Mouse (Mus musculus) embryonic facial prominence, embryonic 11.5 days (tissue): ENCODE measurements around the gene Slc7a5. TPM values are rescaled to one million over a fixed set of nuclear protein-coding genes. Genes with fewer than 3 reads are reported as not detected.

Source experiments
- ATAC-seq: fragments of 200-750 bp; cut with Nextera tagmentation; replicated peaks from 2 replicates; pipeline ENCODE4 v1.8.0; 2017; ENCODE audit warnings: low read depth; ENCODE audit not compliant: insufficient number of reproducible peaks, low FRiP score, low TSS enrichment
- DNase-seq: peaks from one replicate; pipeline ENCODE4 v3.0.0-alpha.2; 2015; ENCODE audit warnings: low spot score
- H3K27ac ChIP-seq: fragments of 300-500 bp; sonication (generic); replicated peaks from 2 replicates; pipeline ENCODE4 v1.5.1; 2014; ENCODE audit warnings: mild to moderate bottlenecking, low read depth, low read length, control low read depth
- H3K27me3 ChIP-seq: fragments of 300-500 bp; sonication (generic); 2 replicates; pipeline ENCODE4 v1.6.1; 2014; ENCODE audit warnings: mild to moderate bottlenecking, low read length, moderate library complexity, mixed read lengths; ENCODE audit not compliant: control insufficient read depth, insufficient read depth
- H3K36me3 ChIP-seq: fragments of 300-500 bp; sonication (generic); replicated peaks from 2 replicates; pipeline ENCODE4 v1.6.1; 2014; ENCODE audit warnings: low read depth, mild to moderate bottlenecking, low read length, moderate library complexity, mixed read lengths; ENCODE audit not compliant: control insufficient read depth, insufficient read depth
- H3K4me1 ChIP-seq: fragments of 300-500 bp; sonication (generic); 2 replicates; pipeline ENCODE4 v1.6.1; 2014; ENCODE audit warnings: low read length, mixed read lengths; ENCODE audit not compliant: control insufficient read depth, insufficient read depth
- H3K4me2 ChIP-seq: fragments of 300-500 bp; sonication (generic); 2 replicates; pipeline ENCODE4 v1.6.1; 2014; ENCODE audit warnings: low read depth, mild to moderate bottlenecking, control low read depth, low read length, moderate library complexity
- H3K4me3 ChIP-seq: fragments of 300-500 bp; sonication (generic); 2 replicates; pipeline ENCODE4 v1.5.1; 2014; ENCODE audit warnings: low read depth, low read length, control low read depth
- H3K9ac ChIP-seq: fragments of 300-500 bp; sonication (generic); replicated peaks from 2 replicates; pipeline ENCODE4 v1.6.1; 2014; ENCODE audit warnings: mild to moderate bottlenecking, control low read depth, low read length
- H3K9me3 ChIP-seq: fragments of 300-500 bp; sonication (generic); replicated peaks from 2 replicates; pipeline ENCODE4 v1.6.1; 2016; ENCODE audit warnings: mild to moderate bottlenecking, low read length, inconsistent platforms, mixed read lengths; ENCODE audit not compliant: control insufficient read depth
- WGBS: fragments of 180-500 bp; shearing (Covaris S2); extraction: QIAGEN DNeasy Blood & Tissue Kit; methylation state at CpG from one replicate; pipeline ENCODE4 v1.1.7; 2014; 5-methylcytosine and 5-hydroxymethylcytosine counted together
- polyA plus RNA-seq: library from polyadenylated mRNA; unstranded; fragments of >200 nt; fragmentation: Nextera tagmentation; extraction: Ambion mirVana; gene quantifications from 2 replicates; pipeline ENCODE4 v1.2.1, GENCODE M21; 2014

Slc7a5 gene
- polyA plus RNA-seq, 1 experiment from 2014 or later: 17.7 TPM

DNA sequence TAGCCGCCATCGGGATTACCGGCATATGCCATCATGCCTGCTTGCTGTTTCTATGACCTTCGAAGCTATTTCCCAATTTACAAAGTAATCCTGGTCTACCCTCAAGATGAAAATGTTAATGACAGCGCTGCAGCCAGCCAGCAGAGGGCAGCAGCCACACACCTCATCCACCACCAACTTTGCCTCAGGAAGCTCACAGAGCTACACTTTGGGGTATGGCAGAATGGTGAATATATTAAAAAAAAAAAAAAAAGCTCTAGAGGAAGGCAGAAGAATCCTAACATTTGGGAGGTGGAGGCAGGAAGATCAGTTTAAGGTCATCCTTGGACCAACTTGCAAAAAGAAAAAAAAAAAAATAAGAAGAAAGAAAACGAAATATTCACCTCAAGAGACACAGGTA lies 57.5 kb downstream of the Slc7a5 start:
- Histone ChIP-seq H3K9me3 (no peaks in the 10 kb centered on the region), H3K4me1 (no peaks in the 10 kb centered on the region), H3K27ac (no peak overlapping the region), H3K4me3 (no peak overlapping the region), H3K4me2 (no peak overlapping the region), H3K9ac (no peak overlapping the region), H3K36me3 (no peaks in the 10 kb centered on the region), H3K27me3 (no peaks in the 10 kb centered on the region)
- WGBS: 15% methylated on average over 6 of the region's 6 CpGs
- ATAC-seq: no peak
- DNase-seq: peak; percentile 84

DNA sequence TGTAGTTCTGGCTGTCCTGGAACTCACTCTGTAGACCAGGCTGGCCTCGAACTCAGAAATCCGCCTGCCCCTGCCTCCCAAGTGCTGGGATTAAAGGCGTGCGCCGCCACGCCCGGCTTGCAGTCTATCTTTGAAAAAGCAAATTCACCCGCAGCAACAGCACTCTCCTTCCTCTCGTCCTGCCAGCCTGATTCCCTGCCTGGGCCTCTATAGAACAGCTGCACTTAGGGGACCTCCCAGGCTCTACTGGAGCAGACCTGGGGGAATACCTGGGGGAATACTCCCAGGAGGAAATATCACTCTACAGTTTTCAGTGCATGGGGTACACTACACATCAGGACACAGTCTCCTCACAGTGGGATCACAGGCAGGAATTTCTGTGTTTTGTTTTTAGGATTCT lies 58.2 kb downstream of the Slc7a5 start:
- DNase-seq (no peak), ATAC-seq (no peak)
- H3K27ac ChIP-seq: no peak overlapping the region

GRCm38 (mm10) chr8:121848495-121848894 lies 59.0 kb downstream of the Slc7a5 start:
- no peak overlapping the region for H3K9ac ChIP-seq
- H3K9me3 ChIP-seq: no peaks in the 10 kb centered on the region

More for the DNA sequence above, 58.2 kb downstream of the Slc7a5 start:
- no peak overlapping the region for H3K4me3 ChIP-seq
- no peak overlapping the region for H3K4me2 ChIP-seq
- WGBS: 73% methylated on average over 9 of the region's 9 CpGs
- no peaks in the 10 kb centered on the region for H3K4me1 ChIP-seq
- H3K27me3 ChIP-seq: no peaks in the 10 kb centered on the region
- no peak overlapping the region for H3K9ac ChIP-seq
- H3K9me3 ChIP-seq: no peaks in the 10 kb centered on the region
- no peaks in the 10 kb centered on the region for H3K36me3 ChIP-seq

GRCm38 (mm10) chr8:121847987-121848386 lies 59.5 kb downstream of the Slc7a5 start:
- Histone ChIP-seq H3K27ac (no peak overlapping the region), H3K27me3 (no peaks in the 10 kb centered on the region), H3K4me2 (no peak overlapping the region), H3K4me1 (no peaks in the 10 kb centered on the region), H3K9me3 (no peaks in the 10 kb centered on the region), H3K9ac (no peak overlapping the region), H3K4me3 (no peak overlapping the region), H3K36me3 (no peaks in the 10 kb centered on the region)
- WGBS: 76% methylated on average over 6 of the region's 6 CpGs
- DNase-seq: no peak
- no peak for ATAC-seq

More at GRCm38 (mm10) chr8:121848495-121848894, 59.0 kb downstream of the Slc7a5 start:
- H3K27ac ChIP-seq: no peak overlapping the region
- no peaks in the 10 kb centered on the region for H3K4me1 ChIP-seq
- DNase-seq (no peak), ATAC-seq (no peak)
- 66% methylated on average over 10 of the region's 10 CpGs for WGBS
- H3K27me3 ChIP-seq: no peaks in the 10 kb centered on the region
- H3K4me3 ChIP-seq: no peak overlapping the region
- H3K4me2 ChIP-seq: no peak overlapping the region
- no peaks in the 10 kb centered on the region for H3K36me3 ChIP-seq

GRCm38 (mm10) chr8:121847261-121847822 lies 60.2 kb downstream of the Slc7a5 start:
- DNase-seq: no peak
- Histone ChIP-seq H3K9me3 (no peaks in the 10 kb centered on the region), H3K27ac (no peak overlapping the region), H3K27me3 (no peaks in the 10 kb centered on the region), H3K4me1 (no peaks in the 10 kb centered on the region), H3K4me3 (no peak overlapping the region), H3K36me3 (no peaks in the 10 kb centered on the region), H3K4me2 (no peak overlapping the region), H3K9ac (no peak overlapping the region)
- WGBS: 77% methylated on average over 10 of the region's 10 CpGs
- ATAC-seq: no peak

- no peaks in the 10 kb centered on the region for H3K36me3 ChIP-seq
- H3K4me1 ChIP-seq: no peaks in the 10 kb centered on the region
- no peak overlapping the region for H3K4me2 ChIP-seq
- ATAC-seq (no peak), DNase-seq (no peak)
- H3K27ac ChIP-seq: no peak overlapping the region
- no peak overlapping the region for H3K9ac ChIP-seq
- H3K9me3 ChIP-seq: no peaks in the 10 kb centered on the region
- H3K27me3 ChIP-seq: no peaks in the 10 kb centered on the region
- no peak overlapping the region for H3K4me3 ChIP-seq
Observed at GRCm38 (mm10) chr8:121846815-121847214, 60.7 kb downstream of the Slc7a5 start.

DNA sequence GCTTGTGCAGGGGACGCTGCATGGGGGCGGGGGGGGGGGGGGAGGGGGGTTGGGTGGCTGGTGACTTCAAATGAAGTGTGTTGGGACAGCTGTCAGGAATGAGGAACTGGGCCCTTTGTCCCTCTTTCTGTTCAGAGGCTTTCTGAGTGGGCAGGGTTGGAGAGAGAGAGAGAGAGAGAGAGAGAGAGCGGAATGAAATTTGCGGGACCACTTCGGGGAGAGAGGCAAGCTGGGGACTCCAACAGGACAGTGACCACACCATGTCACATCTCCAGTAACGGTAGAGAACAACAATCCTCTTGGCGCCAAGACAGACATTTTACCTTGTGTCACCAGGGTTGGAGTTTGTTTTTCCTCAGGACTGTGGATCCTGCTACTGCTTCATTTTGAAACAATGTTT lies 62.7 kb downstream of the Slc7a5 start:
- no peak overlapping the region for H3K4me3 ChIP-seq
- H3K4me1 ChIP-seq: no peaks in the 10 kb centered on the region
- no peak for ATAC-seq
- no peak for DNase-seq
- no peak overlapping the region for H3K9ac ChIP-seq
- H3K27ac ChIP-seq: no peak overlapping the region
- H3K4me2 ChIP-seq: no peak overlapping the region
- no peaks in the 10 kb centered on the region for H3K9me3 ChIP-seq
- WGBS: 66% methylated on average over 6 of the region's 7 CpGs
- no peaks in the 10 kb centered on the region for H3K36me3 ChIP-seq
- H3K27me3 ChIP-seq: no peaks in the 10 kb centered on the region

DNA sequence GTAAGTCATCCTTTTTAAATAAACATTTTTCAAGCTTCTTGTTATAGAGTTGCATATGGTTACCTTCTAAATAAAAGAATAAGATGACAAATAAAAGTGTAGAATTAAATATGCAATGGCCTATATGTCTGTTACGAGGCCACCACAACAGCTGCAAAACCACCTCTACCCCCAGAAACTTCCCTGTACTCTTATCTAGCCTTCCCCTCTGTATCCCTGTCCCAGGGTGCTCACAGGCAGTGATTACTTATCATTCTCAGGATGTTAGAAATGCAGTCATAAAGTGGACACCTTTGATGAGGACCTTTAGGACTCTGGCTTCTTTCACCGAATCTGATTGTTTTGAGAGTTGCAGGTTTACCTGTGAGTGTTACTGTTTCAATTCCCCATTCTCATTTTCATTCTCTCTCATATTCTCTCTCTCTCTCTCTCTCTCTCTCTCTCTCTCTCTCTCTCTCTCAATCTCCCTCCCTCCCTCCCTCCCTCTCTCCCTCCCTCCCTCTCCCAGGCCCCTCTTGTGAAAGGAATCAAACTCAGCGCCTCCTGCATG lies 64.2 kb downstream of the Slc7a5 start:
- 82% methylated on average over 3 of the region's 3 CpGs for WGBS
- no peaks in the 10 kb centered on the region for H3K36me3 ChIP-seq
- H3K27ac ChIP-seq: no peak overlapping the region
- no peaks in the 10 kb centered on the region for H3K9me3 ChIP-seq
- no peak overlapping the region for H3K4me3 ChIP-seq
- no peaks in the 10 kb centered on the region for H3K27me3 ChIP-seq
- H3K4me1 ChIP-seq: no peaks in the 10 kb centered on the region
- DNase-seq (no peak), ATAC-seq (no peak)
- no peak overlapping the region for H3K9ac ChIP-seq
- H3K4me2 ChIP-seq: no peak overlapping the region
